Mouse (Mus musculus) cerebellum, adult 2 months (tissue): ENCODE data around the gene Galr3.

Experiments used
- CTCF ChIP-seq: fragments of 200-500 bp; IDR thresholded peaks from 2 replicates; pipeline ENCODE4 v1.5.1; 2011; ENCODE audit warnings: low read depth, mild to moderate bottlenecking, control low read depth, low read length, moderate library complexity, borderline replicate concordance; ENCODE audit not compliant: insufficient read depth
- POLR2A ChIP-seq: fragments of 200-500 bp; IDR thresholded peaks from 2 replicates; pipeline ENCODE4 v1.6.1; 2011; ENCODE audit warnings: low read length, control low read depth, borderline replicate concordance; ENCODE audit not compliant: insufficient read depth

GRCm38 (mm10) chr15:79062376-79063159 is 20.9 kb downstream of the Galr3 start, which contains the start of gene Ankrd54:
- TF ChIP-seq POLR2A (peak; percentile 80), CTCF (no peak)
